Mouse (Mus musculus) CH12.LX (cell line): Measurements from ENCODE around the gene Pkp4.

Source experiments
- CTCF ChIP-seq, 2 experiments: IDR thresholded peaks in 1 of 2; conservative IDR thresholded peaks in 1 of 2; 2 replicates each; pipeline ENCODE4 v1.5.1; 2011 to 2012; ENCODE audit warnings: low read depth in 2 of 2, low read length in 2 of 2, improper control_type of control experiment in 1 of 2, inconsistent platforms in 1 of 2, mild to moderate bottlenecking in 1 of 2, moderate library complexity in 1 of 2
- EP300 ChIP-seq: IDR thresholded peaks from 2 replicates; pipeline ENCODE4 v1.6.1; 2011; ENCODE audit warnings: low read length, improper control_type of control experiment
- KAT2A ChIP-seq: IDR thresholded peaks from 2 replicates; pipeline ENCODE4 v1.6.1; 2012; ENCODE audit warnings: low read length, improper control_type of control experiment, inconsistent platforms; ENCODE audit not compliant: insufficient replicate concordance
- MEF2A ChIP-seq: IDR thresholded peaks from 2 replicates; pipeline ENCODE4 v1.6.1; 2014; ENCODE audit warnings: low read depth, mild to moderate bottlenecking, inconsistent platforms, low read length, improper control_type of control experiment, borderline replicate concordance
- MYC ChIP-seq: IDR thresholded peaks from 2 replicates; pipeline ENCODE4 v1.6.1; 2011; ENCODE audit warnings: low read depth, mild to moderate bottlenecking, improper control_type of control experiment, low read length
- USF1 ChIP-seq: IDR thresholded peaks from 2 replicates; pipeline ENCODE4 v1.6.1; 2014; ENCODE audit warnings: low read depth, mild to moderate bottlenecking, inconsistent platforms, low read length, improper control_type of control experiment

GRCm38 (mm10) chr2:59307302-59307701, 146.7 kb downstream of the Pkp4 start:
- no peak for TF ChIP-seq USF1
- TF ChIP-seq MEF2A, result no peak
- TF ChIP-seq KAT2A, result no peak
- TF ChIP-seq CTCF (conservative IDR thresholded peaks at IDR 0.05 in 1 of 2, IDR thresholded peaks at IDR 0.05 in 1 of 2; ENCODE audit: low read depth in 2 of 2, low read length in 2 of 2), result no peak
- TF ChIP-seq MYC, result no peak
- TF ChIP-seq EP300, result no peak
